Mouse (Mus musculus) thymus, adult 2 months (tissue): Measurements from ENCODE around the gene Grhl3.

ENCODE experiments used
- CTCF ChIP-seq: fragments of 200-500 bp; IDR thresholded peaks from 2 replicates; pipeline ENCODE4 v1.5.1; 2012; ENCODE audit warnings: mild to moderate bottlenecking, control low read depth, low read length, moderate library complexity, borderline replicate concordance; ENCODE audit not compliant: control insufficient read depth, poor library complexity, insufficient read depth; ENCODE audit errors: extremely low read depth
- POLR2A ChIP-seq: fragments of 200-500 bp; IDR thresholded peaks from 2 replicates; pipeline ENCODE4 v1.6.1; 2012; ENCODE audit warnings: mild to moderate bottlenecking, low read length, control low read depth, moderate library complexity; ENCODE audit not compliant: control insufficient read depth, poor library complexity, insufficient read depth; ENCODE audit errors: extremely low read depth

- no peak for TF ChIP-seq CTCF
- no peak for TF ChIP-seq POLR2A
These were observed 28.3 kb downstream of the Grhl3 start for GRCm38 (mm10) chr4:135545080-135545511.
